ENCODE assay signal across 15 mouse cellular contexts in the genomic region with DNA sequence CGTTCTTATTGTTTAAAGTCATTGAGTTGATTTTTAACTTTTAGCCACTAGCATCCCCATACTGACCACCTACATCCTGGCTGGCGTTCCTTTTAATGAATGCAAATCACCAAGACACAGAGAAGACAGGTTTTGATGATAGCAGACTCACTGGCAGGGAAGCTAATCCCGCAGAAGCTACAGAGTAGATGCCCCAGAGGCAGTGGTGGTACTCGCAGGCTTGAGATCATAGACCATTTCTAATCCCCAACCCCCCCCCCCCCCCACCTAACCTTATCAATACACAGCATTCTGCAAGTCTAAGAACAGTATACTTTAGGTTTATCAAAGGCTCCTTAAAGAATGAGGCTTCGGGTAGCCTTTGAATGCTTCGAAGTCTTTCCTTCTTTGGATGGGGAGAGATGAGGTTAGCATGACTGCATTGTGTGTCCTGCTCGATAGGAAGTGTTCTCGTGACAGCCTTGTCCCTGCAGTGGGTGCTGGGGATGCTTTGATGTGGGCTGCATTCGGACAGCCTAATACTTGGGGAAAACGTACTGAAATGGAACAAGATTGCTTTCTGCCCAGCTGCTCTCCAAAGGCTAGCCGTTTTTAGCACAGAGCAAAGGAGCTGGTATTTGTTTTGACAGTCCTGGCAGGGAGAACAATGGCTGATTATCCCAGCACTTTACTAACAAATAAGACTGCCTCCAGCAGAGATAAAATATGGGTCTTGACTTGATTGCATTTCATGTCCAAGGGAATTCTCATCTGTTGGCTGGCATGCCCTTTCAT. TPM values are rescaled to one million over a fixed set of nuclear protein-coding genes. Genes with fewer than 3 reads are reported as not detected.
DNase-seq lines count a peak whose midpoint lies in the region; ATAC-seq and TF ChIP-seq lines count a peak whose summit lies in the region.
"Had no signal": no experiment of that assay in that cellular context is flagged by ENCODE, and none has a peak within 500 bp of the region (broad histone marks: within the 10 kb centered on the region; RNA-seq: fewer than 3 reads in every experiment).

No protein-coding gene starts in this region.

- no peaks in the 10 kb centered on the region for H3K36me3 ChIP-seq in forebrain, embryonic 15.5 days
- no peaks in the 10 kb centered on the region for H3K36me3 ChIP-seq in midbrain, embryonic 10.5 days
- H3K36me3 ChIP-seq: lung, embryonic 15.5 days had no signal

- no peak for DNase-seq in left cerebral cortex, adult 2 months (ENCODE audit: extremely low spot score in 1 of 2, low spot score in 2 of 2)
- no peak for DNase-seq in left cerebral cortex, adult 9 months (ENCODE audit: low spot score in 2 of 2)
- DNase-seq in midbrain, embryonic 10.5 days (ENCODE audit: low spot score), result peak; percentile 28
- no peak for DNase-seq in urinary bladder, adult 2 months (ENCODE audit: low spot score)
- DNase-seq in gastrocnemius, postnatal 14 days, result no peak
- DNase-seq in heart, postnatal 36 days, result no peak
- DNase-seq: gastrocnemius, postnatal 25 days; heart, postnatal 10 days; kidney, adult 9 months; layer of hippocampus, adult 9-11 months had no signal

- no peak overlapping the region for H3K4me3 ChIP-seq in left cerebral cortex, adult 2 months
- H3K4me3 ChIP-seq in forebrain, embryonic 15.5 days, result no peak overlapping the region
- peak overlapping the region; percentile 18; the same call in 1 of the 2 replicates for H3K4me3 ChIP-seq in midbrain, embryonic 10.5 days
- H3K4me3 ChIP-seq in olfactory bulb, adult 2 months (ENCODE audit: insufficient read depth, low read depth, low read length), result no peak overlapping the region
- H3K4me3 ChIP-seq: erythroblast, embryonic 14.5 days; lung, embryonic 15.5 days; myocyte had no signal

- 2% methylated on average over 11 of the region's 11 CpGs for WGBS in forebrain, embryonic 15.5 days
- 5% methylated on average over 11 of the region's 11 CpGs for WGBS in midbrain, embryonic 10.5 days
- WGBS in olfactory bulb, adult 2 months, result 10% methylated on average over 11 of the region's 11 CpGs

- H3K9me3 ChIP-seq in forebrain, embryonic 15.5 days, result no peaks in the 10 kb centered on the region
- no peaks in the 10 kb centered on the region for H3K9me3 ChIP-seq in midbrain, embryonic 10.5 days (replicated peaks)
- H3K9me3 ChIP-seq: lung, embryonic 15.5 days had no signal

- intact Hi-C loops in left cerebral cortex, adult 2 months (cut with DNase I), result no loop called here
- intact Hi-C loops in gastrocnemius, postnatal 14 days (cut with DNase I; ENCODE audit: low total_unique reads), result no loop called here
- intact Hi-C loops in heart, postnatal 36 days (cut with DNase I), result loop anchor here (5.0 kb wide), 1 partner anchor 316 kb away; no protein-coding TSS in a partner anchor

- peaks cover 16% of the 10 kb centered on the region for H3K4me1 ChIP-seq in forebrain, embryonic 15.5 days
- peaks cover 21% of the 10 kb centered on the region for H3K4me1 ChIP-seq in midbrain, embryonic 10.5 days
- H3K4me1 ChIP-seq in olfactory bulb, adult 2 months (ENCODE audit: control insufficient read depth, insufficient read depth, low read length), result peaks cover 23% of the 10 kb centered on the region
- H3K4me1 ChIP-seq: lung, embryonic 15.5 days had no signal

- no peak for TF ChIP-seq CTCF in left cerebral cortex, adult 2 months (IDR thresholded peaks at IDR 0.05)
- no peak for TF ChIP-seq CTCF in olfactory bulb, adult 2 months (IDR thresholded peaks at IDR 0.05; ENCODE audit: insufficient read depth, low read depth, low read length)

- no peak overlapping the region for H3K9ac ChIP-seq in forebrain, embryonic 15.5 days (replicated peaks)
- H3K9ac ChIP-seq: lung, embryonic 15.5 days had no signal

- H3K27ac ChIP-seq in left cerebral cortex, adult 2 months, result peak overlapping the region; percentile 56
- H3K27ac ChIP-seq in forebrain, embryonic 15.5 days (replicated peaks), result no peak overlapping the region; the same call in 1 of the 2 replicates
- H3K27ac ChIP-seq in midbrain, embryonic 10.5 days (replicated peaks), result peak overlapping the region; percentile 69
- peak overlapping the region; percentile 70 for H3K27ac ChIP-seq in olfactory bulb, adult 2 months (ENCODE audit: insufficient read depth, low read depth, low read length)
- H3K27ac ChIP-seq: lung, embryonic 15.5 days had no signal

- no peaks in the 10 kb centered on the region for H3K27me3 ChIP-seq in forebrain, embryonic 15.5 days
- H3K27me3 ChIP-seq in midbrain, embryonic 10.5 days (ENCODE audit: low read depth, poor library complexity, severe bottlenecking), result 0 out of 2 replicates have a peak, but pooled peaks cover 7% of the 10 kb centered on the region
- H3K27me3 ChIP-seq: lung, embryonic 15.5 days had no signal

- peak overlapping the region; percentile 9; the same call in 1 of the 2 replicates for H3K4me2 ChIP-seq in forebrain, embryonic 15.5 days (replicated peaks)
- H3K4me2 ChIP-seq: lung, embryonic 15.5 days had no signal

- no peak for TF ChIP-seq POLR2A in olfactory bulb, adult 2 months (IDR thresholded peaks at IDR 0.05; ENCODE audit: insufficient read depth, low read depth, low read length)

- peak; percentile 56 for ATAC-seq in forebrain, embryonic 15.5 days (replicated peaks)

RNA-seq across cellular contexts. Expression of gene Ldlrad3, which starts 37.4 kb away (rescaled TPM):
- total RNA-seq in left cerebral cortex, adult 2 months (2021), result 10 to 100 TPM in 1 of 2 experiments, 1 to 10 TPM in 1; 9.1 to 10.3 TPM
- polyA plus RNA-seq in forebrain, embryonic 15.5 days (2015; fragmentation: Nextera tagmentation; extraction: Ambion mirVana), result 30.0 and 31.1 TPM in 2 replicates
- polyA plus RNA-seq in midbrain, embryonic 10.5 days (2016; fragmentation: Nextera tagmentation; extraction: Ambion mirVana), result 55.8 and 64.8 TPM in 2 replicates
- not detected in 2 replicates for polyA plus RNA-seq in olfactory bulb, adult 2 months (2012; ENCODE audit: insufficient read depth, insufficient read length, low replicate concordance, missing spikeins)
- polyA plus RNA-seq in urinary bladder, adult 2 months (2012; rRNA removed), result 7.4 and 8.9 TPM in 2 replicates
- total RNA-seq in gastrocnemius, postnatal 14 days (2021), result 1 to 10 TPM; 7.3 to 8.8 TPM
- 1 to 10 TPM; 3.8 to 4.4 TPM for total RNA-seq in heart, postnatal 36 days (2021)
- polyA plus RNA-seq: erythroblast, embryonic 14.5 days had no signal
